Mouse (Mus musculus): ENCODE measurements around the gene Fsd2. TPM values are rescaled to one million over a fixed set of nuclear protein-coding genes. Genes with fewer than 3 reads are reported as not detected.

Gene Fsd2
- total and polyA plus RNA-seq, 3 experiments = 0.26 to 1.6 (median 0.54) TPM

- no peak overlapping the region for H3K9ac ChIP-seq (ENCODE audit: insufficient read depth, low read depth)
- no peaks in the 10 kb centered on the region for H3K27me3 ChIP-seq (replicated peaks)
- H3K79me2 ChIP-seq (replicated peaks; ENCODE audit: control insufficient read depth, extremely low read depth, insufficient read depth, poor library complexity, severe bottlenecking) = no peaks in the 10 kb centered on the region
- in situ Hi-C loops (cut with MboI; ENCODE audit: low pct_ligation_motif_present, low pct_unique_long_range_greater_than_20kb, low sequenced_read_pairs) (no loop called here), dilution Hi-C loops (cut with MboI; ENCODE audit: extremely low pct_ligation_motif_present, extremely low pct_unique_long_range_greater_than_20kb, low sequenced_read_pairs) (no loop called here)
- H3K27ac ChIP-seq (ENCODE audit: insufficient read depth, low read depth) = no peak overlapping the region
- no peak overlapping the region for H3K4me3 ChIP-seq (replicated peaks in 1 of 3; ENCODE audit: low read depth in 2 of 3, low read length in 2 of 3, poor library complexity in 1 of 3)
- no peak for DNase-seq (ENCODE audit: extremely low read depth)
- no peaks in the 10 kb centered on the region for H3K9me3 ChIP-seq (replicated peaks; ENCODE audit: low read length)
- no peak overlapping the region for H3K4me2 ChIP-seq (ENCODE audit: insufficient read depth, low read depth, poor library complexity, severe bottlenecking)
- H3K36me3 ChIP-seq (replicated peaks in 1 of 2; ENCODE audit: control insufficient read depth in 1 of 2, insufficient read depth in 1 of 2, low read length in 1 of 2) = peaks cover 70 to 92% of the 10 kb centered on the region in 2 experiments
- TF ChIP-seq ZC3H11A (IDR thresholded peaks at IDR 0.05; ENCODE audit: low read depth, low read length) = no peak
- no peak for TF ChIP-seq ZKSCAN1 (IDR thresholded peaks at IDR 0.05; ENCODE audit: borderline replicate concordance, low read depth, low read length)
- TF ChIP-seq SMC3 (IDR thresholded peaks at IDR 0.05; ENCODE audit: low read depth, low read length) = no peak
- TF ChIP-seq SIN3A (IDR thresholded peaks at IDR 0.05; ENCODE audit: low read length) = no peak
- no peak for TF ChIP-seq CTCF (conservative IDR thresholded peaks at IDR 0.05 in 1 of 2, IDR thresholded peaks at IDR 0.05 in 1 of 2; ENCODE audit: low read depth in 2 of 2, low read length in 2 of 2)
- no peak for TF ChIP-seq POLR2AphosphoS2 (IDR thresholded peaks at IDR 0.05; ENCODE audit: low read depth, low read length)
- TF ChIP-seq CHD2 (IDR thresholded peaks at IDR 0.05; ENCODE audit: low read length) = no peak
- no peak for TF ChIP-seq RCOR1 (conservative IDR thresholded peaks at IDR 0.05; ENCODE audit: low read depth, low read length)
- TF ChIP-seq USF2 (conservative IDR thresholded peaks at IDR 0.05; ENCODE audit: low read depth, low read length) = no peak
- TF ChIP-seq MEF2A (IDR thresholded peaks at IDR 0.05; ENCODE audit: borderline replicate concordance, low read depth, low read length) = no peak
- no peak for TF ChIP-seq EP300 (IDR thresholded peaks at IDR 0.05; ENCODE audit: low read length)
- no peak for TF ChIP-seq MXI1 (IDR thresholded peaks at IDR 0.05; ENCODE audit: low read depth, low read length)
- no peak for TF ChIP-seq ZNF384 (IDR thresholded peaks at IDR 0.05; ENCODE audit: low read depth, low read length)
- TF ChIP-seq RAD21 (IDR thresholded peaks at IDR 0.05; ENCODE audit: low read depth, low read length) = no peak
- TF ChIP-seq GABPA (IDR thresholded peaks at IDR 0.05; ENCODE audit: insufficient replicate concordance, low read depth, low read length) = no peak
- no peak for TF ChIP-seq IRF4 (IDR thresholded peaks at IDR 0.05; ENCODE audit: low read depth, low read length)
- no peak for TF ChIP-seq BHLHE40 (IDR thresholded peaks at IDR 0.05; ENCODE audit: low read depth, low read length)
- no peak for TF ChIP-seq PAX5 (IDR thresholded peaks at IDR 0.05; ENCODE audit: low read length)
- no peaks in the 10 kb centered on the region for H3K4me1 ChIP-seq (ENCODE audit: control insufficient read depth in 1 of 2, insufficient read depth in 2 of 2)
These were observed 28.3 kb upstream of the Fsd2 start for GRCm38 (mm10) chr7:81595056-81595455.

- dilution Hi-C loops (cut with MboI; ENCODE audit: extremely low pct_ligation_motif_present, extremely low pct_unique_long_range_greater_than_20kb, low sequenced_read_pairs) = no loop called here
- H3K9me3 ChIP-seq (replicated peaks; ENCODE audit: low read length) = no peaks in the 10 kb centered on the region
- TF ChIP-seq USF2 (conservative IDR thresholded peaks at IDR 0.05; ENCODE audit: low read depth, low read length) (no peak), USF1 (IDR thresholded peaks at IDR 0.05; ENCODE audit: low read depth, low read length) (no peak), MAZ (IDR thresholded peaks at IDR 0.05; ENCODE audit: low read depth, low read length) (no peak), MYC (IDR thresholded peaks at IDR 0.05; ENCODE audit: low read depth, low read length) (no peak), CHD2 (IDR thresholded peaks at IDR 0.05; ENCODE audit: low read length) (no peak), HCFC1 (IDR thresholded peaks at IDR 0.05; ENCODE audit: low read depth, low read length) (no peak), CTCF (conservative IDR thresholded peaks at IDR 0.05 in 1 of 2, IDR thresholded peaks at IDR 0.05 in 1 of 2; ENCODE audit: low read depth in 2 of 2, low read length in 2 of 2) (no peak), KAT2A (IDR thresholded peaks at IDR 0.05; ENCODE audit: insufficient replicate concordance, low read length) (no peak), UBTF (IDR thresholded peaks at IDR 0.05; ENCODE audit: low read depth, low read length) (no peak), SMC3 (IDR thresholded peaks at IDR 0.05; ENCODE audit: low read depth, low read length) (no peak), POLR2AphosphoS2 (IDR thresholded peaks at IDR 0.05; ENCODE audit: low read depth, low read length) (no peak), CHD1 (IDR thresholded peaks at IDR 0.05; ENCODE audit: low read depth, low read length) (no peak), SIN3A (IDR thresholded peaks at IDR 0.05; ENCODE audit: low read length) (no peak)
- H3K27me3 ChIP-seq (replicated peaks) = no peaks in the 10 kb centered on the region
- no peaks in the 10 kb centered on the region for H3K79me2 ChIP-seq (replicated peaks; ENCODE audit: control insufficient read depth, extremely low read depth, insufficient read depth, poor library complexity, severe bottlenecking)
- no peak overlapping the region for H3K4me2 ChIP-seq (ENCODE audit: insufficient read depth, low read depth, poor library complexity, severe bottlenecking)
- no peak overlapping the region for H3K9ac ChIP-seq (ENCODE audit: insufficient read depth, low read depth)
- no peaks in the 10 kb centered on the region for H3K4me1 ChIP-seq (ENCODE audit: control insufficient read depth in 1 of 2, insufficient read depth in 2 of 2)
- no peak for DNase-seq (ENCODE audit: extremely low read depth)
- in situ Hi-C loops (cut with MboI; ENCODE audit: low pct_ligation_motif_present, low pct_unique_long_range_greater_than_20kb, low sequenced_read_pairs) = no loop called here
- H3K4me3 ChIP-seq (replicated peaks in 1 of 3; ENCODE audit: low read depth in 2 of 3, low read length in 2 of 3, poor library complexity in 1 of 3) = no peak overlapping the region
- peaks cover 72 to 96% of the 10 kb centered on the region in 2 experiments for H3K36me3 ChIP-seq (replicated peaks in 1 of 2; ENCODE audit: control insufficient read depth in 1 of 2, insufficient read depth in 1 of 2, low read length in 1 of 2)
- H3K27ac ChIP-seq (ENCODE audit: insufficient read depth, low read depth) = no peak overlapping the region
These were observed 26.6 kb upstream of the Fsd2 start for GRCm38 (mm10) chr7:81593387-81593786.

Data from CH12.LX (cell line).